Mouse (Mus musculus) thymus, adult 2 months (tissue): ENCODE results near the gene Ell.

Experiments used
- CTCF ChIP-seq: fragments of 200-500 bp; IDR thresholded peaks from 2 replicates; pipeline ENCODE4 v1.5.1; 2012; ENCODE audit warnings: mild to moderate bottlenecking, control low read depth, low read length, moderate library complexity, borderline replicate concordance; ENCODE audit not compliant: control insufficient read depth, poor library complexity, insufficient read depth; ENCODE audit errors: extremely low read depth
- POLR2A ChIP-seq: fragments of 200-500 bp; IDR thresholded peaks from 2 replicates; pipeline ENCODE4 v1.6.1; 2012; ENCODE audit warnings: mild to moderate bottlenecking, low read length, control low read depth, moderate library complexity; ENCODE audit not compliant: control insufficient read depth, poor library complexity, insufficient read depth; ENCODE audit errors: extremely low read depth

DNA sequence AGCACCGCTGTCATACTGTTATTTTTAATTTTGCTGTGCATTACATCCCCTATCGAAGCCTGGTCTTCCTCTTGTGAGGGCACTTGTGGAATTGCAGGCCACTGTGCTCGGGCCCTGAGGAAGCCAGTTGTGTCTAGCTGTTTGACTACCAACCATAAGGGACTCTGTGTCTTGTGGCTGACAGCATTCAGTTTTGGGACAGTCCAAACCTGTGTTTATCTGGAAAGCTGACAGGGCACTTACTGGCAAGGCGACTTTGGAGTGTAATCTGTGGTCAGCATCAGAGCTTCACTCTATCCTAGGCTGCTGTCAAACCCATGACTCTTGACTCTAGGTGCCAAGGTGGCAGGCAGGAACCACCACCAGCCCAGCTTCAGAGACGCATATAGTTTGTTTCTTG lies 1.8 kb downstream of the Ell start:
- TF ChIP-seq POLR2A (no peak), CTCF (no peak)
